ENCODE assay signal across 8 mouse cellular contexts in the genomic region with DNA sequence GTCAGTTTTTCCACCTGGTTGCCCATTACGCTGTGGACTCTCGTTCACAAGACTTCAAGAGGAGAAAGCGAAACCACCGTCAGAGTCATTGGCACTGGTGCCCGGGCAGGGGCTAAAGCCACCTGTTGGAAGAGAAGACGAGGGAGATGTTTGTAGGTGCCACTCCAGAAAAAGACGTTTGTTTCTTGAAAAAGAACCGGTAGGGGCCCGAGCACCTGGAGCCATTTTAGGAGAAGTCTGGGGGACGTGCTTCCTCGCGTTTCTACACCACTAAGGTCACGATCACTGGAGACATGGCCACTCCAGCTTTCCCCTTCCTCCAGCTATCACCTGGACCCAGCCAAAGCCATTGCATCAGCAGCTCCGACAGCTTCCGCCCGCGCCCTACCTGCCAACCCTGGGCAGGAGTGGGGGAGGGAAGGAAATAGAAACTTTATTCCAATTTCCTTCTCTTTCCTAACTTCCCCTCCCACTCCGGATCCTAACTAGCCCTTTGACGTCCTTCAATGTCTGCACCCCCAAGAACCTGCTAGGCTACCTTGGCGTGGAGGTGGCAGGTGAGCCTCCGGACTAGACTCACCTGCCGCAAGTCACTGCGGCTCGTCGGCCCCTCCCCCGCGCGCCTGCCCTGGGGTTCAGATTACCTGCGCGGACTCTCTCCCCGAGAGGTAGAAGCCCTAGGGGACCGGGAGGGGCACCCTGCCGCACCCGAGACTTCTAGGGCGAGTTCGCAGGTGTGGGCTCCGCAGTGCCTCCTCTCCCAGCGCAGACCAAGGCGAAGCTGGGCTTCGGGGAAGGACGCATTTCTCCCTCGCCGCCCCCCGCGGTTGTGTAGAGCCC. TPM values are rescaled to one million over a fixed set of nuclear protein-coding genes. Genes with fewer than 3 reads are reported as not detected.
DNase-seq lines count a peak whose midpoint lies in the region; ATAC-seq lines count a peak whose summit lies in the region.

No protein-coding gene starts in this region.

- H3K4me1 ChIP-seq in forebrain, embryonic 10.5 days, result peaks cover 52% of the 10 kb centered on the region

- DNase-seq in adrenal gland, adult 8-10 months, result peak; percentile 26
- no peak for DNase-seq in forebrain, embryonic 10.5 days (ENCODE audit: extremely low spot score, low spot score)
- DNase-seq in heart, postnatal 4 days, result peak; percentile 30
- DNase-seq in large intestine, adult 2 months (ENCODE audit: low read depth, low spot score), result peak; percentile 48
- peak; percentile 3 for DNase-seq in spleen, adult 12 weeks (ENCODE audit: low spot score)
- DNase-seq in MN1 (ENCODE audit: low spot score), result no peak

- peak; percentile 44 for ATAC-seq in CD4-positive, CD25-positive, alpha-beta regulatory T cell, adult 4 months

- WGBS in forebrain, embryonic 10.5 days, result under 1% methylated on average over 45 of the region's 45 CpGs
- under 1% methylated on average over 45 of the region's 45 CpGs for WGBS in large intestine, adult 2 months
- 1% methylated on average over 45 of the region's 45 CpGs for WGBS in macrophage (ENCODE audit: missing documents)

- H3K9me3 ChIP-seq in forebrain, embryonic 10.5 days, result peaks cover 8% of the 10 kb centered on the region; the same call in 1 of the 2 replicates

- H3K4me3 ChIP-seq in forebrain, embryonic 10.5 days, result peak overlapping the region; percentile 83
- H3K4me3 ChIP-seq in macrophage (ENCODE audit: inconsistent target), result peak overlapping the region; percentile 93

- H3K27ac ChIP-seq in forebrain, embryonic 10.5 days, result peak overlapping the region; percentile 94
- H3K27ac ChIP-seq in macrophage, result peak overlapping the region; percentile 86

- peaks cover 42% of the 10 kb centered on the region for H3K79me2 ChIP-seq in macrophage (ENCODE audit: inconsistent target)

- peaks cover 29% of the 10 kb centered on the region for H3K36me3 ChIP-seq in forebrain, embryonic 10.5 days (replicated peaks)
- peaks cover 30% of the 10 kb centered on the region for H3K36me3 ChIP-seq in macrophage (ENCODE audit: inconsistent target)

- H3K27me3 ChIP-seq in forebrain, embryonic 10.5 days (ENCODE audit: poor library complexity, severe bottlenecking), result no peaks in the 10 kb centered on the region

RNA-seq across cellular contexts. Expression of a gene that starts 29.5 kb away (rescaled TPM):
- polyA plus RNA-seq in CD4-positive, CD25-positive, alpha-beta regulatory T cell, adult 4 months (2017; shearing (Covaris generic)), result 1 to 10 TPM; 1.7 to 2.2 TPM
- total RNA-seq in adrenal gland, adult 8-10 months (2022), result 10 to 100 TPM; 13.4 to 18.9 (median 16.6) TPM
- polyA plus RNA-seq in forebrain, embryonic 10.5 days (2016; fragmentation: Nextera tagmentation; extraction: Ambion mirVana), result 23.5 TPM in 2 replicates
- total RNA-seq in heart, postnatal 4 days (2021), result 1 to 10 TPM; 5.1 to 5.7 TPM
- 10.9 and 18.4 TPM in 2 replicates for polyA plus RNA-seq in large intestine, adult 2 months (2012; rRNA removed)
- total RNA-seq in macrophage (2018; cell fraction: chromatin; rRNA removed), result 10 to 100 TPM in 4 of 26 experiments, 1 to 10 TPM in 21, under 1 TPM in 1; 0.95 to 15.1 (median 2.8) TPM
- 10 to 100 TPM in 9 of 26 experiments, 1 to 10 TPM in 17; 3.4 to 18.6 (median 8.5) TPM for total RNA-seq in macrophage (2018; cell fraction: cytosol; rRNA removed)
- total RNA-seq in macrophage (2018; cell fraction: nucleus; rRNA removed), result 10 to 100 TPM in 9 of 26 experiments, 1 to 10 TPM in 17; 3.5 to 23.1 (median 7.7) TPM
- polyA plus RNA-seq in macrophage (2018), result 6.5 to 12.8 TPM (median 10.6 TPM) in 3 replicates

Comparison
In these comparisons a context has a peak if more than half of its experiments do, and no peak if none do; other contexts are left out.
1. DNase-seq: peak in adrenal gland, adult 8-10 months (single experiment), heart, postnatal 4 days (single experiment), large intestine, adult 2 months (single experiment) and spleen, adult 12 weeks (single experiment); none in forebrain, embryonic 10.5 days (single experiment) and MN1 (single experiment).